In genomic region chr17:84031833-84032232, GRCm38 (mm10) we compare ENCODE assay signal across 12 mouse cellular contexts.
DNase-seq lines count a peak whose midpoint lies in the region; ATAC-seq and TF ChIP-seq lines count a peak whose summit lies in the region.
"Had no signal": no experiment of that assay in that cellular context is flagged by ENCODE, and none has a peak within 500 bp of the region (broad histone marks: within the 10 kb centered on the region; RNA-seq: fewer than 3 reads in every experiment).

No protein-coding gene starts in this region.

- intact Hi-C loops in heart, postnatal 25 days (cut with DNase I), result loop anchor here (2.0 kb wide), 2 partner anchors 51 to 83 kb away; no protein-coding TSS in a partner anchor

- H3K4me2 ChIP-seq in kidney, postnatal 0 days (ENCODE audit: low read length), result no peak overlapping the region
- H3K4me2 ChIP-seq in limb, embryonic 12.5 days, result no peak overlapping the region

- no peak overlapping the region for H3K4me3 ChIP-seq in kidney, postnatal 0 days (replicated peaks; ENCODE audit: low read depth, low read length)
- H3K4me3 ChIP-seq in kidney, adult 2 months (ENCODE audit: insufficient read depth, low read depth, low read length), result no peak overlapping the region
- H3K4me3 ChIP-seq in embryonic facial prominence, embryonic 10.5 days, result no peak overlapping the region
- no peak overlapping the region for H3K4me3 ChIP-seq in limb, embryonic 12.5 days (replicated peaks)

- H3K9me3 ChIP-seq in kidney, postnatal 0 days (replicated peaks; ENCODE audit: low read length), result no peaks in the 10 kb centered on the region
- no peaks in the 10 kb centered on the region for H3K9me3 ChIP-seq in embryonic facial prominence, embryonic 10.5 days
- no peaks in the 10 kb centered on the region for H3K9me3 ChIP-seq in limb, embryonic 12.5 days
- H3K9me3 ChIP-seq: G1E had no signal

- no peak for ATAC-seq in kidney, postnatal 0 days (replicated peaks; ENCODE audit: low FRiP score, low read depth)
- ATAC-seq in limb, embryonic 12.5 days (ENCODE audit: insufficient number of reproducible peaks, insufficient read depth, low FRiP score, low TSS enrichment, low read depth), result no peak

- H3K27me3 ChIP-seq in kidney, postnatal 0 days (ENCODE audit: insufficient read depth, low read length), result no peaks in the 10 kb centered on the region
- H3K27me3 ChIP-seq in kidney, adult 2 months (replicated peaks; ENCODE audit: control insufficient read depth, insufficient read depth, low read length), result no peaks in the 10 kb centered on the region
- peaks cover 29% of the 10 kb centered on the region for H3K27me3 ChIP-seq in embryonic facial prominence, embryonic 10.5 days (replicated peaks; ENCODE audit: low read depth, poor library complexity, severe bottlenecking)
- no peaks in the 10 kb centered on the region for H3K27me3 ChIP-seq in limb, embryonic 12.5 days

- WGBS in kidney, postnatal 0 days, result 57% methylated on average over 4 of the region's 4 CpGs
- WGBS in kidney, adult 2 months, result 71% methylated on average over 4 of the region's 4 CpGs
- WGBS in embryonic facial prominence, embryonic 10.5 days, result 68% methylated on average over 4 of the region's 4 CpGs
- 72% methylated on average over 4 of the region's 4 CpGs for WGBS in limb, embryonic 12.5 days

- peaks cover 16% of the 10 kb centered on the region; the same call in 1 of the 2 replicates for H3K4me1 ChIP-seq in kidney, postnatal 0 days (replicated peaks; ENCODE audit: insufficient read depth, low read length)
- H3K4me1 ChIP-seq in kidney, adult 2 months (ENCODE audit: control insufficient read depth, insufficient read depth, low read length), result no peaks in the 10 kb centered on the region
- peaks cover 71% of the 10 kb centered on the region for H3K4me1 ChIP-seq in embryonic facial prominence, embryonic 10.5 days
- H3K4me1 ChIP-seq in limb, embryonic 12.5 days (replicated peaks), result peaks cover 54% of the 10 kb centered on the region

- no peaks in the 10 kb centered on the region for H3K36me3 ChIP-seq in kidney, postnatal 0 days (ENCODE audit: insufficient read depth, low read length)
- H3K36me3 ChIP-seq in kidney, adult 2 months (ENCODE audit: control insufficient read depth, insufficient read depth, low read length), result no peaks in the 10 kb centered on the region
- H3K36me3 ChIP-seq in embryonic facial prominence, embryonic 10.5 days (replicated peaks), result no peaks in the 10 kb centered on the region
- H3K36me3 ChIP-seq in limb, embryonic 12.5 days, result no peaks in the 10 kb centered on the region
- H3K36me3 ChIP-seq: G1E had no signal

- H3K9ac ChIP-seq in kidney, postnatal 0 days (ENCODE audit: low read depth, low read length), result no peak overlapping the region
- no peak overlapping the region for H3K9ac ChIP-seq in limb, embryonic 12.5 days (replicated peaks)

- no peak for TF ChIP-seq CTCF in kidney, postnatal 0 days (IDR thresholded peaks at IDR 0.05; ENCODE audit: low read depth)
- TF ChIP-seq CTCF in kidney, adult 2 months (conservative IDR thresholded peaks at IDR 0.05; ENCODE audit: insufficient read depth, insufficient read length, low read depth, low read length), result no peak

- peak overlapping the region; percentile 25; the same call in 1 of the 2 replicates for H3K27ac ChIP-seq in kidney, postnatal 0 days
- no peak overlapping the region for H3K27ac ChIP-seq in kidney, adult 2 months (ENCODE audit: insufficient read depth, low read depth, low read length)
- H3K27ac ChIP-seq in embryonic facial prominence, embryonic 10.5 days (replicated peaks), result peak overlapping the region; percentile 20; the same call in 1 of the 2 replicates
- H3K27ac ChIP-seq in limb, embryonic 12.5 days, result peak overlapping the region; percentile 59

- DNase-seq in heart, adult 18-20 months, result peak; percentile 56 to 61
- DNase-seq in heart, postnatal 25 days (ENCODE audit: low spot score), result no peak
- no peak for DNase-seq in kidney, postnatal 0 days (ENCODE audit: low spot score)
- DNase-seq in kidney, adult 2 months, result no peak
- DNase-seq in embryonic facial prominence, embryonic 10.5 days (ENCODE audit: low spot score), result no peak
- no peak for DNase-seq in layer of hippocampus, postnatal 14 days (ENCODE audit: low spot score in 2 of 2)
- no peak for DNase-seq in cerebellum, postnatal 14 days
- DNase-seq: adrenal gland, postnatal 25 days; kidney, adult 11 months; thymus, postnatal 25 days had no signal

- TF ChIP-seq POLR2A in kidney, adult 2 months (IDR thresholded peaks at IDR 0.05; ENCODE audit: low read depth, low read length), result no peak

Comparison
In these comparisons a context has a peak if more than half of its experiments do, and no peak if none do; other contexts are left out.
1. DNase-seq: peak in heart, adult 18-20 months (2 of 2); none in heart, postnatal 25 days (single experiment), kidney, postnatal 0 days (single experiment), kidney, adult 2 months (single experiment), embryonic facial prominence, embryonic 10.5 days (single experiment), layer of hippocampus, postnatal 14 days (0 of 2) and cerebellum, postnatal 14 days (0 of 2).